Mouse (Mus musculus) liver, adult 2 months (tissue): ENCODE results near the gene Pip. TPM values are rescaled to one million over a fixed set of nuclear protein-coding genes. Genes with fewer than 3 reads are reported as not detected.

Source experiments
- DNase-seq: peaks from one replicate; pipeline ENCODE4 v3.0.0-alpha.2; 2011; ENCODE audit warnings: low read depth, low spot score; ENCODE audit errors: extremely low read depth
- H3K27ac ChIP-seq: fragments of 200-500 bp; replicated peaks from 2 replicates; pipeline ENCODE4 v1.5.1; 2012; ENCODE audit warnings: low read depth, mild to moderate bottlenecking, control low read depth, inconsistent platforms, low read length; ENCODE audit not compliant: insufficient read depth
- H3K27me3 ChIP-seq: fragments of 200-500 bp; 2 replicates; pipeline ENCODE4 v1.6.1; 2012; ENCODE audit warnings: mild to moderate bottlenecking, moderate library complexity, low read length, inconsistent platforms; ENCODE audit not compliant: control insufficient read depth, insufficient read depth
- H3K36me3 ChIP-seq: fragments of 200-500 bp; 2 replicates; pipeline ENCODE4 v1.6.1; 2012; ENCODE audit warnings: low read length, inconsistent platforms; ENCODE audit not compliant: control insufficient read depth, insufficient read depth
- H3K4me1 ChIP-seq: fragments of 200-500 bp; 2 replicates; pipeline ENCODE4 v1.6.1; 2011; ENCODE audit warnings: low read length; ENCODE audit not compliant: control insufficient read depth, insufficient read depth
- H3K4me3 ChIP-seq: fragments of 200-500 bp; 2 replicates; pipeline ENCODE4 v1.5.1; 2011; ENCODE audit warnings: low read depth, mild to moderate bottlenecking, control low read depth, low read length, moderate library complexity; ENCODE audit not compliant: insufficient read depth
- H3K79me2 ChIP-seq: fragments of 200-500 bp; 2 replicates; pipeline ENCODE4 v1.6.1; 2012; ENCODE audit warnings: inconsistent platforms, mild to moderate bottlenecking, low read length, moderate library complexity; ENCODE audit not compliant: control insufficient read depth, insufficient read depth
- H3K9ac ChIP-seq: fragments of 200-500 bp; 2 replicates; pipeline ENCODE4 v1.6.1; 2012; ENCODE audit warnings: low read depth, mild to moderate bottlenecking, control low read depth, inconsistent platforms, low read length
- CTCF ChIP-seq: fragments of 200-500 bp; IDR thresholded peaks from 2 replicates; pipeline ENCODE4 v1.5.1; 2011; ENCODE audit warnings: low read depth, low read length, control low read depth
- POLR2A ChIP-seq: fragments of 200-500 bp; IDR thresholded peaks from 2 replicates; pipeline ENCODE4 v1.6.1; 2011; ENCODE audit warnings: low read length, control low read depth; ENCODE audit not compliant: insufficient read depth; ENCODE audit errors: extremely low read depth
- WGBS: fragments of 180-500 bp; shearing (Covaris S2); methylation state at CpG from one replicate; pipeline ENCODE4 v1.1.7; 2018; 5-methylcytosine and 5-hydroxymethylcytosine counted together
- polyA plus RNA-seq: library from polyadenylated mRNA; depleted of rRNA; stranded (reverse); fragments of >200 nt; gene quantifications from 2 replicates; pipeline ENCODE4 v1.2.3, GENCODE M21; 2012; rRNA removed
- total RNA-seq: library from RNA; depleted of rRNA; stranded (reverse); fragments of >200 nt; gene quantifications from 2 replicates; pipeline ENCODE4 v1.2.3, GENCODE M21; 2014; rRNA removed

Pip gene
- not detected in 2 replicates for total RNA-seq
- polyA plus RNA-seq = not detected in 2 replicates

- DNase-seq = no peak
- H3K4me3 ChIP-seq = no peak within 1 kb of the TSS
- H3K27me3 ChIP-seq = no peaks in the 10 kb centered on the region
- WGBS = 85% methylated on average over 2 of the region's 2 CpGs
- TF ChIP-seq POLR2A (no peak), CTCF (no peak)
- no peak within 1 kb of the TSS for H3K27ac ChIP-seq
- H3K9ac ChIP-seq = no peak within 1 kb of the TSS
- H3K79me2 ChIP-seq = no peaks in the 10 kb centered on the region
- no peaks in the 10 kb centered on the region for H3K4me1 ChIP-seq
- H3K36me3 ChIP-seq = no peaks in the 10 kb centered on the region
Measured at GRCm38 (mm10) chr6:41847235-41847634, at the start of gene Pip. Gene Pip, plus strand, starts transcription at chr6:41847535.

GRCm38 (mm10) chr6:41824086-41824485 is 23.2 kb upstream of the Pip start:
- no peaks in the 10 kb centered on the region for H3K36me3 ChIP-seq
- DNase-seq = no peak
- no peak overlapping the region for H3K27ac ChIP-seq
- H3K79me2 ChIP-seq = no peaks in the 10 kb centered on the region
- H3K4me1 ChIP-seq = no peaks in the 10 kb centered on the region
- H3K4me3 ChIP-seq = no peak overlapping the region
- H3K9ac ChIP-seq = no peak overlapping the region
- H3K27me3 ChIP-seq = no peaks in the 10 kb centered on the region
- TF ChIP-seq CTCF (no peak), POLR2A (no peak)

DNA sequence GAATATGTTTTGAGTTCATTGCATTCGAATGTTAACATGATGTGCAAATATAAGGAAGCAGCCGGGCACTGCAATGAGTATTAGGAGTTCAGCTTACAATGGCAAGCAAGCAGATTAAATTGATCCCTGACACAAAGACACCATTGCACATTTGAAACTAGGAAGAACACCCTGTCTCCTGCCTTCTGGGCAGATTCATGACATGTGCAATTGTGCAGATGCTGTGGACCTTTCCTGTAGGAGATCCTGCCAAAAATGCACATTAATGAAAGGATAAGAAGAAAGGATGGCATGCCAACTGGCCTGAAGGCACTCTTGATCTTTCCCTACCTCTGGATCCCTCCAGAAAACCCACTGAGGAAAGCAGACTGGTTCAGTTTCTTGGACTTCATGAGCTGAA is 17.8 kb upstream of the Pip start:
- Histone ChIP-seq H3K27me3 (no peaks in the 10 kb centered on the region), H3K9ac (no peak overlapping the region), H3K79me2 (no peaks in the 10 kb centered on the region), H3K27ac (no peak overlapping the region), H3K36me3 (no peaks in the 10 kb centered on the region), H3K4me3 (no peak overlapping the region), H3K4me1 (no peaks in the 10 kb centered on the region)
- no peak for DNase-seq
- WGBS = 72% methylated on average over 2 of the region's 2 CpGs
- TF ChIP-seq CTCF = no peak
- TF ChIP-seq POLR2A = no peak

DNA sequence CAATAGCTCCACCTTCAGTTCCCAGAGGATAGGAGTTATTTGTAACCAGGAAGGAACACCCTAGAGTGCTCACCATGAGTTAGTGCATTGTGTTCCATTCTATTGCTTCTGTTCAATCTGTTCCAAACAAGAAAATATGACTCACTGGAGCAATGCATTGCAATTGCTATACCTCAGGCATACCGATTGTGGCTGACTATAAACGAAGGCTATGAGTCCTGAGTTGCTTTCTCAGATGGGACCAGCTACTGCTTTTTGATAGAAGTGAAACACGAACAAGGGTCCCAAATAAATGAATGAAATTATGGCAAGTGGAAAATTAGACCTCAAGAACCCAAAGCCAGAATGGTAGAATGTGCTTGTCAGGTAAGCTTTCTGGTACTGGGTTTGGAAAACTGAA is 5.4 kb downstream of the Pip start, which contains the start of gene Sval2:
Gene Sval2 (plus strand): TSS at position 301 of the 400 bp plus-strand sequence.
- no peak for TF ChIP-seq POLR2A
- TF ChIP-seq CTCF = no peak
- no peaks in the 10 kb centered on the region for H3K27me3 ChIP-seq
- no peaks in the 10 kb centered on the region for H3K79me2 ChIP-seq
- H3K4me1 ChIP-seq = no peaks in the 10 kb centered on the region
- DNase-seq = no peak
- H3K36me3 ChIP-seq = no peaks in the 10 kb centered on the region
- H3K9ac ChIP-seq = no peak within 1 kb of the TSS
- no peak within 1 kb of the TSS for H3K27ac ChIP-seq
- no peak within 1 kb of the TSS for H3K4me3 ChIP-seq
- whole genome bisulfite sequencing = 79% methylated on average over 3 of the region's 3 CpGs

DNA sequence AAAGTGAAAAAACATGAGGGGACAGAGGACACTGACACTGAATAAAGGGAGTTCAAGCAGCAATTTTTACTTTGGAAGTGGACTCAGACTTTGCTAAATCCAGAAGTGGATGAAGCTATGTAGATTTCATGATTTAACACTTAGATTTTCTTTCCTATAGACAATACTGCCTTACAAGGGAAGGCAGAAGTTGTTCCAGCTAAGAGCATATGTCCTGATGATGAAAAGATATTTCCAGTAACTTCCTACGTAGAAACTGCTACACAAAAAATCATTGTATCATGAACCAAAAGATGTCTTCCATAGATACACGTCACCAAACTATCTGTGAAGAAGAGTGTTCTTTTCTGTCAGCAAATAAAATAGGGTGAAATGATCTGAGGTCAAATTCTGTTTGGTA is 16.7 kb downstream of the Pip start:
- whole genome bisulfite sequencing = 57% methylated on average over 2 of the region's 2 CpGs
- Histone ChIP-seq H3K27ac (no peak overlapping the region), H3K79me2 (no peaks in the 10 kb centered on the region), H3K4me3 (no peak overlapping the region), H3K27me3 (no peaks in the 10 kb centered on the region), H3K4me1 (no peaks in the 10 kb centered on the region), H3K9ac (no peak overlapping the region), H3K36me3 (no peaks in the 10 kb centered on the region)
- no peak for TF ChIP-seq CTCF
- no peak for TF ChIP-seq POLR2A
- no peak for DNase-seq

Other genes starting within 250 kb of the Pip start
- gene Ephb6, start 242.1 kb upstream of the Pip start, total RNA-seq = 0.46 and 1.8 TPM in 2 replicates
- gene Ephb6, start 242.1 kb upstream of the Pip start, polyA plus RNA-seq = 0.88 and 1.3 TPM in 2 replicates
- not detected in 2 replicates for gene Trpv6, start 211.1 kb upstream of the Pip start, total RNA-seq
- gene Trpv6, start 211.1 kb upstream of the Pip start, polyA plus RNA-seq = not detected in 2 replicates
- not detected in 2 replicates for gene Trpv5, start 166.8 kb upstream of the Pip start, total RNA-seq
- 0.04 TPM in 1 of 2 replicates, not detected in the other for gene Trpv5, start 166.8 kb upstream of the Pip start, polyA plus RNA-seq
- not detected in 2 replicates for gene Llcfc1, start 163.1 kb upstream of the Pip start, total RNA-seq
- not detected in 2 replicates for gene Llcfc1, start 163.1 kb upstream of the Pip start, polyA plus RNA-seq
- gene Kel, start 143.2 kb upstream of the Pip start, total RNA-seq = not detected in 2 replicates
- not detected in 2 replicates for gene Kel, start 143.2 kb upstream of the Pip start, polyA plus RNA-seq
- not detected in 2 replicates for gene Olfr459, start 72.4 kb upstream of the Pip start, total RNA-seq
- gene Olfr459, start 72.4 kb upstream of the Pip start, polyA plus RNA-seq = not detected in 2 replicates
- gene Sval2, start 5.5 kb downstream of the Pip start, total RNA-seq = not detected in 2 replicates
- gene Sval2, start 5.5 kb downstream of the Pip start, polyA plus RNA-seq = not detected in 2 replicates
- not detected in 2 replicates for gene Sval1, start 104.1 kb downstream of the Pip start, total RNA-seq
- not detected in 2 replicates for gene Sval1, start 104.1 kb downstream of the Pip start, polyA plus RNA-seq
- gene Sval3, start 120.6 kb downstream of the Pip start, total RNA-seq = not detected in 2 replicates
- gene Sval3, start 120.6 kb downstream of the Pip start, polyA plus RNA-seq = not detected in 2 replicates
- gene Sva, start 190.9 kb downstream of the Pip start, total RNA-seq = not detected in 2 replicates
- not detected in 2 replicates for gene Sva, start 190.9 kb downstream of the Pip start, polyA plus RNA-seq